20 mouse cellular contexts compared by ENCODE assay signal in genomic region chr15:36975690-36976089, GRCm38 (mm10). TPM values are rescaled to one million over a fixed set of nuclear protein-coding genes. Genes with fewer than 3 reads are reported as not detected.
DNase-seq lines count a peak whose midpoint lies in the region; ATAC-seq and TF ChIP-seq lines count a peak whose summit lies in the region.
"Had no signal": no experiment of that assay in that cellular context is flagged by ENCODE, and none has a peak within 500 bp of the region (broad histone marks: within the 10 kb centered on the region; RNA-seq: fewer than 3 reads in every experiment).

No protein-coding gene starts in this region.

- H3K4me3 ChIP-seq in kidney, adult 2 months (ENCODE audit: insufficient read depth, low read depth, low read length) = no peak overlapping the region
- no peak overlapping the region for H3K4me3 ChIP-seq in liver, adult 2 months (ENCODE audit: insufficient read depth, low read depth, low read length)
- H3K4me3 ChIP-seq in intestine, embryonic 16.5 days (ENCODE audit: low read length) = no peak overlapping the region
- H3K4me3 ChIP-seq in stomach, postnatal 0 days (ENCODE audit: low read depth, low read length) = no peak overlapping the region
- H3K4me3 ChIP-seq: embryonic facial prominence, embryonic 10.5 days; embryonic facial prominence, embryonic 12.5 days; forebrain, embryonic 13.5 days; forebrain, embryonic 15.5 days had no signal

- ATAC-seq in intestine, embryonic 16.5 days = 0 out of 2 replicates have a peak, but pooled peaks have one; percentile 50
- ATAC-seq in stomach, postnatal 0 days (ENCODE audit: low FRiP score, low TSS enrichment) = 0 out of 2 replicates have a peak, but pooled peaks have one; percentile 46
- ATAC-seq: forebrain, embryonic 13.5 days; forebrain, embryonic 15.5 days had no signal

- no peak for TF ChIP-seq POLR2A in kidney, adult 2 months (IDR thresholded peaks at IDR 0.05; ENCODE audit: low read depth, low read length)
- no peak for TF ChIP-seq POLR2A in liver, adult 2 months (IDR thresholded peaks at IDR 0.05; ENCODE audit: extremely low read depth, insufficient read depth, low read length)

- H3K9me3 ChIP-seq in intestine, embryonic 16.5 days (ENCODE audit: control insufficient read depth, low read length) = no peaks in the 10 kb centered on the region
- no peaks in the 10 kb centered on the region for H3K9me3 ChIP-seq in stomach, postnatal 0 days (ENCODE audit: control insufficient read depth, low read length)
- H3K9me3 ChIP-seq: embryonic facial prominence, embryonic 10.5 days; embryonic facial prominence, embryonic 12.5 days; forebrain, embryonic 13.5 days; forebrain, embryonic 15.5 days had no signal

- no peaks in the 10 kb centered on the region for H3K79me2 ChIP-seq in liver, adult 2 months (ENCODE audit: control insufficient read depth, insufficient read depth, low read length)

- H3K4me1 ChIP-seq in kidney, adult 2 months (ENCODE audit: control insufficient read depth, insufficient read depth, low read length) = peaks cover 25% of the 10 kb centered on the region; the same call in 1 of the 2 replicates
- peaks cover 17% of the 10 kb centered on the region for H3K4me1 ChIP-seq in liver, adult 2 months (ENCODE audit: control insufficient read depth, insufficient read depth, low read length)
- peaks cover 24% of the 10 kb centered on the region for H3K4me1 ChIP-seq in intestine, embryonic 16.5 days (ENCODE audit: control insufficient read depth, insufficient read depth, low read length)
- H3K4me1 ChIP-seq in stomach, postnatal 0 days (replicated peaks; ENCODE audit: control insufficient read depth, insufficient read depth) = no peaks in the 10 kb centered on the region

- TF ChIP-seq CTCF in kidney, adult 2 months (conservative IDR thresholded peaks at IDR 0.05; ENCODE audit: insufficient read depth, insufficient read length, low read depth, low read length) = no peak
- TF ChIP-seq CTCF in liver, adult 2 months (IDR thresholded peaks at IDR 0.05; ENCODE audit: low read depth, low read length) = no peak
- no peak for TF ChIP-seq CTCF in stomach, postnatal 0 days (IDR thresholded peaks at IDR 0.05; ENCODE audit: low read depth)

- H3K27me3 ChIP-seq in kidney, adult 2 months (replicated peaks; ENCODE audit: control insufficient read depth, insufficient read depth, low read length) = no peaks in the 10 kb centered on the region
- no peaks in the 10 kb centered on the region for H3K27me3 ChIP-seq in liver, adult 2 months (ENCODE audit: control insufficient read depth, insufficient read depth, low read length)
- H3K27me3 ChIP-seq in intestine, embryonic 16.5 days (replicated peaks; ENCODE audit: control insufficient read depth, insufficient read depth, low read length) = no peaks in the 10 kb centered on the region
- no peaks in the 10 kb centered on the region for H3K27me3 ChIP-seq in stomach, postnatal 0 days (ENCODE audit: control insufficient read depth, insufficient read depth, low read length)
- H3K27me3 ChIP-seq: embryonic facial prominence, embryonic 12.5 days; forebrain, embryonic 13.5 days; forebrain, embryonic 15.5 days had no signal

- H3K27ac ChIP-seq in kidney, adult 2 months (ENCODE audit: insufficient read depth, low read depth, low read length) = no peak overlapping the region
- peak overlapping the region; percentile 0 for H3K27ac ChIP-seq in liver, adult 2 months (replicated peaks; ENCODE audit: insufficient read depth, low read depth, low read length)
- no peak overlapping the region for H3K27ac ChIP-seq in intestine, embryonic 16.5 days (ENCODE audit: low read length)
- no peak overlapping the region for H3K27ac ChIP-seq in stomach, postnatal 0 days (replicated peaks)
- H3K27ac ChIP-seq: embryonic facial prominence, embryonic 10.5 days; embryonic facial prominence, embryonic 12.5 days; forebrain, embryonic 13.5 days; forebrain, embryonic 15.5 days had no signal

- H3K4me2 ChIP-seq in intestine, embryonic 16.5 days (ENCODE audit: low read depth, low read length) = no peak overlapping the region
- H3K4me2 ChIP-seq in stomach, postnatal 0 days (replicated peaks; ENCODE audit: low read depth) = no peak overlapping the region
- H3K4me2 ChIP-seq: embryonic facial prominence, embryonic 12.5 days; forebrain, embryonic 13.5 days; forebrain, embryonic 15.5 days had no signal

- no peak overlapping the region for H3K9ac ChIP-seq in liver, adult 2 months (ENCODE audit: low read depth, low read length)
- H3K9ac ChIP-seq in intestine, embryonic 16.5 days (ENCODE audit: low read depth, low read length) = no peak overlapping the region
- H3K9ac ChIP-seq in stomach, postnatal 0 days (ENCODE audit: low read length) = no peak overlapping the region
- H3K9ac ChIP-seq: embryonic facial prominence, embryonic 12.5 days; forebrain, embryonic 13.5 days; forebrain, embryonic 15.5 days had no signal

- H3K36me3 ChIP-seq in kidney, adult 2 months (ENCODE audit: control insufficient read depth, insufficient read depth, low read length) = no peaks in the 10 kb centered on the region
- no peaks in the 10 kb centered on the region for H3K36me3 ChIP-seq in liver, adult 2 months (ENCODE audit: control insufficient read depth, insufficient read depth, low read length)
- H3K36me3 ChIP-seq in intestine, embryonic 16.5 days (ENCODE audit: control insufficient read depth, insufficient read depth, low read length) = no peaks in the 10 kb centered on the region
- H3K36me3 ChIP-seq in stomach, postnatal 0 days (ENCODE audit: control insufficient read depth, insufficient read depth, low read length) = no peaks in the 10 kb centered on the region
- H3K36me3 ChIP-seq: embryonic facial prominence, embryonic 10.5 days; embryonic facial prominence, embryonic 12.5 days; forebrain, embryonic 15.5 days had no signal

- 58% methylated on average over 5 of the region's 5 CpGs for WGBS in kidney, adult 2 months
- 40% methylated on average over 5 of the region's 5 CpGs for WGBS in liver, adult 2 months
- WGBS in intestine, embryonic 16.5 days = 56% methylated on average over 5 of the region's 5 CpGs
- 58% methylated on average over 5 of the region's 5 CpGs for WGBS in stomach, postnatal 0 days

- DNase-seq in kidney, adult 2 months = peak; percentile 49
- DNase-seq in kidney, postnatal 4 days = no peak
- DNase-seq in liver, adult 2 months (ENCODE audit: extremely low read depth, low read depth, low spot score) = peak; percentile 59
- no peak for DNase-seq in liver
- no peak for DNase-seq in stomach, postnatal 0 days (ENCODE audit: low spot score)
- DNase-seq in layer of hippocampus, adult 11-12 months (ENCODE audit: low spot score) = no peak
- DNase-seq in layer of hippocampus, adult 18-20 months (ENCODE audit: low spot score in 2 of 2) = no peak
- DNase-seq: adrenal gland, adult 2 months; adrenal gland, postnatal 10 days; adrenal gland, postnatal 25 days; cerebellum, adult 11 months; cerebellum, adult 18-20 months; cerebellum, adult 9-10 months; cerebellum, postnatal 10 days; cerebellum, postnatal 25 days had no signal

- TF ChIP-seq EP300 in stomach, postnatal 0 days (optimal IDR thresholded peaks at IDR 0.05) = no peak

RNA-seq across cellular contexts. Expression of gene Zfp706, which starts 31.9 kb away (rescaled TPM):
- polyA plus RNA-seq in kidney, adult 2 months (2012; rRNA removed) = 63.1 and 82.2 TPM in 2 replicates
- total RNA-seq in liver, adult 2 months (2014; rRNA removed) = 22.5 and 25.0 TPM in 2 replicates
- 22.5 and 23.0 TPM in 2 replicates for polyA plus RNA-seq in liver, adult 2 months (2012; rRNA removed)
- 613 and 620 TPM in 2 replicates for polyA plus RNA-seq in intestine, embryonic 16.5 days (2015; fragmentation: Nextera tagmentation; extraction: Ambion mirVana)
- 868 and 874 TPM in 2 replicates for polyA plus RNA-seq in stomach, postnatal 0 days (2015; fragmentation: Nextera tagmentation; extraction: Ambion mirVana)
- 100 to 1,000 TPM; 286 to 290 TPM for total RNA-seq in layer of hippocampus, adult 18-20 months (2021)

Comparison
In these comparisons a context has a peak if more than half of its experiments do, and no peak if none do; other contexts are left out.
1. DNase-seq: peak in kidney, adult 2 months (single experiment) and liver, adult 2 months (single experiment); none in kidney, postnatal 4 days (0 of 2), liver (single experiment), stomach, postnatal 0 days (single experiment), layer of hippocampus, adult 11-12 months (single experiment) and layer of hippocampus, adult 18-20 months (0 of 2).